Mouse (Mus musculus) heart, embryonic 14.5 days (tissue): Measurements from ENCODE around the gene Eif2s3x. TPM values are rescaled to one million over a fixed set of nuclear protein-coding genes. Genes with fewer than 3 reads are reported as not detected.
A peak's percentile ranks its signal among the peaks of the same experiment; 100 is the strongest.
"Not testable (repeated sequence)": the region's sequence is repeated elsewhere in the genome, so short reads cannot be mapped to it uniquely, and the experiment has no call there.

Source experiments
- ATAC-seq: fragments of 200-750 bp; cut with Nextera tagmentation; 2 replicates; pipeline ENCODE4 v1.8.0; 2017; ENCODE audit warnings: low read depth, moderate TSS enrichment; ENCODE audit not compliant: insufficient number of reproducible peaks, insufficient read depth, low FRiP score
- H3K27ac ChIP-seq, 2 experiments: fragments of 200-500 bp in 1 of 2; fragments of 300-500 bp in 1 of 2; sonication (generic) in 1 of 2; replicated peaks in 1 of 2; 2 replicates each; pipeline ENCODE4 v1.5.1; 2012 to 2014; ENCODE audit warnings: low read depth in 2 of 2, low read length in 2 of 2, control low read depth in 1 of 2, mild to moderate bottlenecking in 1 of 2, mixed read lengths in 1 of 2; ENCODE audit not compliant: control insufficient read depth in 1 of 2, insufficient read depth in 1 of 2
- H3K27me3 ChIP-seq: fragments of 300-500 bp; sonication (generic); 2 replicates; pipeline ENCODE4 v1.6.1; 2014; ENCODE audit warnings: mild to moderate bottlenecking, low read length, control low read depth; ENCODE audit not compliant: control insufficient read depth, insufficient read depth
- H3K36me3 ChIP-seq: fragments of 300-500 bp; sonication (generic); 2 replicates; pipeline ENCODE4 v1.6.1; 2014; ENCODE audit warnings: mild to moderate bottlenecking, control low read depth, low read length, mixed read lengths; ENCODE audit not compliant: control insufficient read depth, insufficient read depth
- H3K4me1 ChIP-seq, 2 experiments: fragments of 200-500 bp in 1 of 2; fragments of 300-500 bp in 1 of 2; sonication (generic) in 1 of 2; 2 replicates each; pipeline ENCODE4 v1.6.1; 2012 to 2014; ENCODE audit warnings: low read length in 2 of 2, control low read depth in 1 of 2, mixed read lengths in 1 of 2; ENCODE audit not compliant: control insufficient read depth in 2 of 2, insufficient read depth in 2 of 2
- H3K4me2 ChIP-seq: fragments of 300-500 bp; sonication (generic); 2 replicates; pipeline ENCODE4 v1.6.1; 2014; ENCODE audit warnings: mild to moderate bottlenecking, low read length
- H3K4me3 ChIP-seq, 2 experiments: fragments of 200-500 bp in 1 of 2; fragments of 300-500 bp in 1 of 2; sonication (generic) in 1 of 2; 2 replicates each; pipeline ENCODE4 v1.5.1; 2012 to 2014; ENCODE audit warnings: low read length in 2 of 2, mild to moderate bottlenecking in 2 of 2, control low read depth in 1 of 2, low read depth in 1 of 2, moderate library complexity in 1 of 2; ENCODE audit not compliant: control insufficient read depth in 1 of 2, insufficient read depth in 1 of 2
- H3K9ac ChIP-seq: fragments of 300-500 bp; sonication (generic); 2 replicates; pipeline ENCODE4 v1.6.1; 2014; ENCODE audit warnings: mild to moderate bottlenecking, low read length
- H3K9me3 ChIP-seq: fragments of 300-500 bp; sonication (generic); 2 replicates; pipeline ENCODE4 v1.6.1; 2016; ENCODE audit warnings: low read length, control low read depth; ENCODE audit not compliant: control insufficient read depth
- whole genome bisulfite sequencing: fragments of 180-500 bp; shearing (Covaris S2); extraction: QIAGEN DNeasy Blood & Tissue Kit; methylation state at CpG from one replicate; pipeline ENCODE4 v1.1.7; 2014; 5-methylcytosine and 5-hydroxymethylcytosine counted together
- polyA plus RNA-seq: library from polyadenylated mRNA; unstranded; fragments of >200 nt; fragmentation: Nextera tagmentation; extraction: Ambion mirVana; gene quantifications from 2 replicates; pipeline ENCODE4 v1.2.1, GENCODE M21; 2014

Gene Eif2s3x
- polyA plus RNA-seq, 1 experiment from 2014 or later, result 75.7 TPM

GRCm38 (mm10) chrX:94212264-94212596, 432 bp downstream of the Eif2s3x start:
- under 1% methylated on average over 12 of the region's 12 CpGs for WGBS
- Histone ChIP-seq H3K9me3 (no peaks in the 10 kb centered on the region), H3K4me1 (no peaks in the 10 kb centered on the region), H3K9ac (peak overlapping the region; percentile 91), H3K27me3 (no peaks in the 10 kb centered on the region), H3K4me2 (peak overlapping the region; percentile 73), H3K27ac (peak overlapping the region; percentile 46 to 75; a peak in 3 of 4 replicates), H3K4me3 (peak overlapping the region; percentile 79 to 82), H3K36me3 (peaks cover 34% of the 10 kb centered on the region)
- peak; percentile 48; the same call in 1 of the 2 replicates for ATAC-seq

- no peak overlapping the region for H3K4me3 ChIP-seq
- H3K27ac ChIP-seq, result no peak overlapping the region
- no peaks in the 10 kb centered on the region for H3K4me1 ChIP-seq
- H3K9me3 ChIP-seq, result no peaks in the 10 kb centered on the region
- no peak overlapping the region for H3K9ac ChIP-seq
- WGBS, result 81% methylated on average over 5 of the region's 5 CpGs
- peaks cover 98% of the 10 kb centered on the region for H3K36me3 ChIP-seq
- no peak overlapping the region for H3K4me2 ChIP-seq
- H3K27me3 ChIP-seq, result no peaks in the 10 kb centered on the region
- no peak for ATAC-seq
Measured at GRCm38 (mm10) chrX:94197789-94198188, 14.9 kb downstream of the Eif2s3x start.

- H3K4me2 ChIP-seq, H3K9me3 ChIP-seq, H3K4me1 ChIP-seq, H3K27ac ChIP-seq, H3K9ac ChIP-seq, H3K4me3 ChIP-seq, H3K27me3 ChIP-seq, ATAC-seq: not testable (repeated sequence)
- WGBS, result 72% methylated on average over 4 of the region's 4 CpGs
- peaks cover 82% of the 10 kb centered on the region for H3K36me3 ChIP-seq
Measured at GRCm38 (mm10) chrX:94193901-94194300, 18.8 kb downstream of the Eif2s3x start.

- no peak for ATAC-seq
- H3K27me3 ChIP-seq, result peaks cover 4% of the 10 kb centered on the region; the same call in 1 of the 2 replicates
- H3K9me3 ChIP-seq, result no peaks in the 10 kb centered on the region
- no peak overlapping the region for H3K9ac ChIP-seq
- H3K4me3 ChIP-seq, result no peak overlapping the region
- H3K4me1 ChIP-seq, result no peaks in the 10 kb centered on the region
- 72% methylated on average over 1 of the region's 1 CpGs for WGBS
- no peaks in the 10 kb centered on the region for H3K36me3 ChIP-seq
- no peak overlapping the region for H3K27ac ChIP-seq
- H3K4me2 ChIP-seq, result no peak overlapping the region
Measured at GRCm38 (mm10) chrX:94185156-94185555, 27.5 kb downstream of the Eif2s3x start.

GRCm38 (mm10) chrX:94183814-94184213, 28.8 kb downstream of the Eif2s3x start:
- ATAC-seq, result no peak
- H3K27ac ChIP-seq, result no peak overlapping the region
- WGBS, result 47% methylated on average over 3 of the region's 3 CpGs

GRCm38 (mm10) chrX:94177715-94178340, 34.8 kb downstream of the Eif2s3x start:
- ATAC-seq, result peak; percentile 96
- peaks cover 13% of the 10 kb centered on the region for H3K27me3 ChIP-seq
- H3K27ac ChIP-seq, result peak overlapping the region; percentile 98 to 100
- WGBS, result under 1% methylated on average over 54 of the region's 55 CpGs
- H3K9me3 ChIP-seq, result no peaks in the 10 kb centered on the region
- peak overlapping the region; percentile 68 for H3K4me2 ChIP-seq
- no peaks in the 10 kb centered on the region for H3K36me3 ChIP-seq
- H3K4me1 ChIP-seq, result no peaks in the 10 kb centered on the region
- peak overlapping the region; percentile 54 to 79 for H3K4me3 ChIP-seq
- H3K9ac ChIP-seq, result peak overlapping the region; percentile 71

More at GRCm38 (mm10) chrX:94183814-94184213, 28.8 kb downstream of the Eif2s3x start:
- Histone ChIP-seq H3K27me3 (peaks cover 4% of the 10 kb centered on the region; the same call in 1 of the 2 replicates), H3K36me3 (no peaks in the 10 kb centered on the region), H3K4me1 (no peaks in the 10 kb centered on the region), H3K9ac (no peak overlapping the region), H3K4me2 (no peak overlapping the region), H3K4me3 (no peak overlapping the region), H3K9me3 (no peaks in the 10 kb centered on the region)

GRCm38 (mm10) chrX:94169348-94169747, 43.3 kb downstream of the Eif2s3x start:
- H3K36me3 ChIP-seq, result no peaks in the 10 kb centered on the region
- no peaks in the 10 kb centered on the region for H3K9me3 ChIP-seq
- H3K4me3 ChIP-seq, result no peak overlapping the region
- ATAC-seq, result no peak
- no peaks in the 10 kb centered on the region for H3K4me1 ChIP-seq
- H3K4me2 ChIP-seq, result no peak overlapping the region
- H3K27ac ChIP-seq, result no peak overlapping the region
- H3K27me3 ChIP-seq, result peaks cover 30% of the 10 kb centered on the region
- no peak overlapping the region for H3K9ac ChIP-seq
- WGBS, result 57% methylated on average over 6 of the region's 6 CpGs
